Mouse (Mus musculus): ENCODE measurements around the gene Lin52. TPM values are rescaled to one million over a fixed set of nuclear protein-coding genes. Genes with fewer than 3 reads are reported as not detected.
"Not testable (repeated sequence)": the region's sequence is repeated elsewhere in the genome, so short reads cannot be mapped to it uniquely, and the experiment has no call there.

The Lin52 gene
- polyA plus RNA-seq, 1 experiment from 2014 or later: 18.0 TPM

DNA sequence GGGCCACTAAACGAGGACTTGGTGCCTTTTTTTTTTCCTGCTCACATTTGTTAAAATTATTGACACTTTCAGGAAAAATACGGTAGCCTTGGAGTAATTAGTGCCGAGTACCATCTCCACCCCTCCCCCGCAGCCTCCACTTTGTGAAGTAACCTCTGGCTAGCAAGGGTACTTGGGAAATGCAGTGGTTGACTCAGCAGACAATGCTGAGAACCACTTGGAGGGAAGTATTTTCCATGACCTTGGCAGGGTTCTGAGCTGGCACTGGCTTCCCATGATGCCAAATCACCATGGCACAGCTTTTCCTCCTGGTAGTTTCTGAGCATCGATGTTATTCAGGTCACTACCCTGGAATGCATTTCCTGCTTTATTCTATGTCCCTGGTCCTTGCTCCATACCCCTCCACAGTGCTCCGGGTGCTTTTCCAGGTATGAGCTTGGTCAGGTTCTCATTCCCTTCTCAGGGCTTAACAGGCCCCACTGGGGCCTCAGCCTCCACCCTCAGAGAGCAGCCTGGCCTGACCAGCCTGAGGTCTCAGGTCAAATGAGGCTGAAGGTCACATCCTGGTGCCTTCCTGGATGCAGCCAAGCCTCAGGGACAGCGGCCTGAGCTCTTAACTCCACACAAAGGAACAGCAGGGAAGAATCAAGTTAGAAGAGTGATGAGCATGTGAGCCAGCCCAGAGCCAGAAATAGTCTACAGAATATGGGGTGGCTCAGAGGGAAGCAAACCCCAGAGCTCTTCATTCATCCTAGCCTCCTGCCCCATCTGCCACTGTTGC lies 82.7 kb downstream of the Lin52 start:
- no peaks in the 10 kb centered on the region for H3K4me1 ChIP-seq (replicated peaks; ENCODE audit: control insufficient read depth, insufficient read depth, low read length)
- ATAC-seq (replicated peaks; ENCODE audit: low FRiP score, low TSS enrichment, low read depth) (no peak), DNase-seq (ENCODE audit: low spot score) (no peak)
- H3K27me3 ChIP-seq (replicated peaks; ENCODE audit: control insufficient read depth, insufficient read depth, low read length): no peaks in the 10 kb centered on the region
- H3K4me2 ChIP-seq (ENCODE audit: low read length): no peak overlapping the region
- WGBS: 81% methylated on average over 7 of the region's 7 CpGs
- peaks cover 15% of the 10 kb centered on the region for H3K36me3 ChIP-seq (ENCODE audit: control insufficient read depth, insufficient read depth, low read length)
- H3K27ac ChIP-seq (ENCODE audit: low read depth): no peak overlapping the region
- H3K9me3 ChIP-seq (ENCODE audit: control insufficient read depth, low read length): no peaks in the 10 kb centered on the region
- no peak overlapping the region for H3K9ac ChIP-seq (ENCODE audit: low read length)
- no peak overlapping the region for H3K4me3 ChIP-seq (ENCODE audit: low read depth, low read length)

DNA sequence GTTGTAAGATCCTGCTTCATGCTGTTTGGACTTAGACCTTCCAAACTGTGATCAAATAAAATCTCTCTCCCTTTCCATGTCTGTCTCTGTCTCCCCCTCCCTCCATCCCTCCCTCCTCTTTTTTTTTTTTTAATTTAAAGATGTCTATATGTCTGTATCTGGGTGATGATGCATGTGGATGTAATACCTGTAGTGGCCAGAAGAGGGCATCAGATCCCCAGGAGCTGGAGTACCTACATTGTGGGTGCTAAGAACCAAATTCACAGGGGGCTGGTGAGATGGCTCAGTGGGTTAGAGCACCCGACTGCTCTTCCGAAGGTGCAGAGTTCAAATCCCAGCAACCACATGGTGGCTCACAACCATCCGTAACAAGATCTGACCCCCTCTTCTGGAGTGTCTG lies 88.3 kb downstream of the Lin52 start:
- H3K36me3 ChIP-seq (ENCODE audit: control insufficient read depth, insufficient read depth, low read length); H3K27me3 ChIP-seq (replicated peaks; ENCODE audit: control insufficient read depth, insufficient read depth, low read length); H3K9me3 ChIP-seq (ENCODE audit: control insufficient read depth, low read length); H3K9ac ChIP-seq (ENCODE audit: low read length); H3K4me2 ChIP-seq (ENCODE audit: low read length); ATAC-seq (replicated peaks; ENCODE audit: low FRiP score, low TSS enrichment, low read depth); H3K4me1 ChIP-seq (replicated peaks; ENCODE audit: control insufficient read depth, insufficient read depth, low read length); H3K27ac ChIP-seq (ENCODE audit: low read depth); DNase-seq (ENCODE audit: low spot score); H3K4me3 ChIP-seq (ENCODE audit: low read depth, low read length): not testable (repeated sequence)
- 86% methylated on average over 2 of the region's 3 CpGs for WGBS

DNA sequence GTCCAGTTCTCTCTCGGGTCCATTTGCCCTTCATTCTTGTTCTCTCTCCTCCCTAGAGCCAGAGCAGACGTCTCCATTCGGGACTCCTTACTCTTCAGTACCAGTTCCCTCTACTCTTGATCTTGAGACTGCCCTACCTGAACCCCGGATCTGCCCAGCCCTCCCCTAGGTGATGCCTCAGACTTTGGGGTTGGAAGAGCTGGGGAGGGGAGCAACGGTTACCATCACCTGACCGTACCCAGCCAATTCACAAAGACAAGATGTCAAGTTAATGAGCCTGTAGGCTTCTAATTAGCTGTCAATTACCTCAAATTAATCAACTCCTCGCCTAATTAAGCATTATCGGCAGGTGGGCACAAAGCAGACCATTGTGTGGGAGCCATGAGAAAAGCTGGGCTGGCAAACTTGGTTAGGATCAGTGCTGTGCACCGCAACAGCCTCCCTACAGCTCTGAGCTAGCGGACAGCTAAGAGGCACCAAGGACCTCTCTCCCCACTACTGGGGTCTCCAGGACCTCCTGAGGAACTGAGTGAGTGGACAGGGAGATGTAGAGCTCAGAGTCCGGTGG lies 90.3 kb downstream of the Lin52 start:
- no peaks in the 10 kb centered on the region for H3K27me3 ChIP-seq (replicated peaks; ENCODE audit: control insufficient read depth, insufficient read depth, low read length)
- no peak for ATAC-seq (replicated peaks; ENCODE audit: low FRiP score, low TSS enrichment, low read depth)
- no peaks in the 10 kb centered on the region for H3K9me3 ChIP-seq (ENCODE audit: control insufficient read depth, low read length)
- H3K4me3 ChIP-seq (ENCODE audit: low read depth, low read length): no peak overlapping the region
- H3K9ac ChIP-seq (ENCODE audit: low read length): no peak overlapping the region
- no peak overlapping the region for H3K4me2 ChIP-seq (ENCODE audit: low read length)
- DNase-seq (ENCODE audit: low spot score): no peak
- no peaks in the 10 kb centered on the region for H3K36me3 ChIP-seq (ENCODE audit: control insufficient read depth, insufficient read depth, low read length)
- no peaks in the 10 kb centered on the region for H3K4me1 ChIP-seq (replicated peaks; ENCODE audit: control insufficient read depth, insufficient read depth, low read length)
- H3K27ac ChIP-seq (ENCODE audit: low read depth): no peak overlapping the region
- WGBS: 82% methylated on average over 11 of the region's 11 CpGs

DNA sequence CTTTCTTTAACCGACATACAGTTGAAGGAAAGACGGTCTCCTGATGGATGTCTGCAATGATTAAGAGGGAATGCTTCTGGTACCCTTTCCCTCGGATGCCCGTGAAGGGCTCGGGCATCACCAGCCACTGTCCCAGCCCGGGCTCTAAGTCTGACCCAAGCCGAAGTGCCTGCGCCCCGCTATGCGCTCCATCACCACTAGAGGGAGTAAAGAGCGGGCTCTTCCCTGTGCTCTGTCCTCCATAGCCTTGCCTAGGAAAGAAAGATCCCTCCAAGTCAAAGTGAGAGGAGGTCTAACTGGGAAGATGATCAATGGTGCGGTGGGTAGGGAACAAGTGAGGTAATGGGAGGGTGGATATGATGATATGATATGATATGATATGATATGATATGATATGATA lies 94.8 kb downstream of the Lin52 start:
- DNase-seq (ENCODE audit: low spot score): peak; percentile 91
- Histone ChIP-seq H3K4me3 (ENCODE audit: low read depth, low read length) (no peak overlapping the region), H3K9me3 (ENCODE audit: control insufficient read depth, low read length) (no peaks in the 10 kb centered on the region), H3K4me2 (ENCODE audit: low read length) (no peak overlapping the region), H3K9ac (ENCODE audit: low read length) (no peak overlapping the region), H3K36me3 (ENCODE audit: control insufficient read depth, insufficient read depth, low read length) (no peaks in the 10 kb centered on the region), H3K27me3 (replicated peaks; ENCODE audit: control insufficient read depth, insufficient read depth, low read length) (no peaks in the 10 kb centered on the region), H3K4me1 (replicated peaks; ENCODE audit: control insufficient read depth, insufficient read depth, low read length) (no peaks in the 10 kb centered on the region), H3K27ac (ENCODE audit: low read depth) (no peak overlapping the region)
- 5% methylated on average over 12 of the region's 12 CpGs for WGBS
- 0 out of 2 replicates have a peak, but pooled peaks have one; percentile 29 for ATAC-seq (replicated peaks; ENCODE audit: low FRiP score, low TSS enrichment, low read depth)

DNA sequence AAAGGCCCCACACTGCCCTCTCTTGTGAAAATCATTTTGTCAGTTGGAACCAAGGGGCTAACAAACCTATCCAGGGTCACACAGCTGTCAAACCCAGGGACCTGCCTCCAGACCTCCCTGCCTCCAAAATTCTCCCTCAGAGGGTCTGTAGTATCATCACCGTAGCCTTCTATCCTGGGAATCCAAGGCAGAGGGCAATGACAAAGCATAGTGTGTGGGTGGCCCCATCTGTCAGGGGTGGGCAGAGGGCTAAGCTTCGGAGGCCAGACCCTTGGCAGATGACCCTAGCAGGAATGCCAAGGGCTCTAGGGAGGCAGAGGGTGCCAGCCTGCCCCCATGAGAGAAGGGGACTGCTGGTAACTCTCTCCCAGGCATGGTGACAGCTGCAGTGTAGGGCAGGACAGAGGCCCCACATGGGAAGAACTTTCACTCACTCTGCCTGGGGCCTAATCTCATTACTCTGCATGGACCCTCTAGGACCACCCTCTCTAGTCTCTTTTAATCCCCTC lies 95.4 kb downstream of the Lin52 start:
- ATAC-seq (replicated peaks; ENCODE audit: low FRiP score, low TSS enrichment, low read depth) (no peak), DNase-seq (ENCODE audit: low spot score) (no peak)
- Histone ChIP-seq H3K27me3 (replicated peaks; ENCODE audit: control insufficient read depth, insufficient read depth, low read length) (no peaks in the 10 kb centered on the region), H3K27ac (ENCODE audit: low read depth) (no peak overlapping the region), H3K4me1 (replicated peaks; ENCODE audit: control insufficient read depth, insufficient read depth, low read length) (no peaks in the 10 kb centered on the region), H3K9me3 (ENCODE audit: control insufficient read depth, low read length) (no peaks in the 10 kb centered on the region), H3K4me3 (ENCODE audit: low read depth, low read length) (no peak overlapping the region), H3K9ac (ENCODE audit: low read length) (no peak overlapping the region), H3K36me3 (ENCODE audit: control insufficient read depth, insufficient read depth, low read length) (no peaks in the 10 kb centered on the region), H3K4me2 (ENCODE audit: low read length) (no peak overlapping the region)
- WGBS: 61% methylated on average over 2 of the region's 2 CpGs

DNA sequence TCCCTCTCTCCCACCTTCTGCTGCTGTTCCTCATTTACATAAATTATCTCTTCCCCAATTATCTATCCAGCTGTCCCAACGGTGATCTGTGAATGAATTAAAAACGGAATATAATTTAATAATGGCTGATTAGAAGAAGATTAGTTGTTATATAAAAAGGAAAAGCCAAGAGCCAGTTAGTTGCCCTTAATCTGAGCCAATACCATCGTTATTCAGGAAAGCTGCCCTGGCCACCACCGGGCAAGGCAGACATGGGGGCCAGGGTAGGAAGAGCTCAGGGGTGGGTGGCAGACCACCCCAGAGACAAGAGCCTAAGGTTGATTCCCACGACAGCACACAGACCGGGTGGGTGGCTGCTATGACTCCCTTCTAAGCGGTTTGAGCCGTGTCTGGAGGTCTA lies 97.0 kb downstream of the Lin52 start:
- H3K36me3 ChIP-seq (ENCODE audit: control insufficient read depth, insufficient read depth, low read length): no peaks in the 10 kb centered on the region
- ATAC-seq (replicated peaks; ENCODE audit: low FRiP score, low TSS enrichment, low read depth) (no peak), DNase-seq (ENCODE audit: low spot score) (no peak)
- no peaks in the 10 kb centered on the region for H3K9me3 ChIP-seq (ENCODE audit: control insufficient read depth, low read length)
- no peak overlapping the region for H3K9ac ChIP-seq (ENCODE audit: low read length)
- WGBS: 55% methylated on average over 8 of the region's 8 CpGs
- H3K4me2 ChIP-seq (ENCODE audit: low read length): no peak overlapping the region
- H3K27ac ChIP-seq (ENCODE audit: low read depth): no peak overlapping the region
- H3K4me3 ChIP-seq (ENCODE audit: low read depth, low read length): no peak overlapping the region
- no peaks in the 10 kb centered on the region for H3K4me1 ChIP-seq (replicated peaks; ENCODE audit: control insufficient read depth, insufficient read depth, low read length)
- H3K27me3 ChIP-seq (replicated peaks; ENCODE audit: control insufficient read depth, insufficient read depth, low read length): no peaks in the 10 kb centered on the region

DNA sequence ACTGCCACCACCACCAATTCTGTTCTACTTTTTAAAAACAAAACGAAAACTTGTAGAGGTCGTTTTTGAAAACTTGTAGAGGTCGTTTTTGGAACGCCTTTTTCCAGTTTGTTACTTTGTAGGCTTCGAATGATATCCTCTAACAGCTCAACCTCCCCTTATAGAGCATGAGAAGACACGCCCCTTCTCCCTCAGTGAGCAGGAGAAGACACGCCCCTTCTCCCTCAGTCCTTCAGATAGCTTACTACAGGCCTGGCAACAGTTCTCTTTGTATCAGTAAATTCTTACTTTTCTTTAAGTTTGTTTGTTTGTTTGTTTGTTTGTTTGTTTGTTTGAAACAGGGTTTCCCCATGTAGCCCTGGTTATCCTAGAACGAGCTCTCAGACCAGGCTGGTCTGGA lies 104.0 kb downstream of the Lin52 start:
- Histone ChIP-seq H3K9ac (ENCODE audit: low read length) (no peak overlapping the region), H3K4me2 (ENCODE audit: low read length) (no peak overlapping the region), H3K4me3 (ENCODE audit: low read depth, low read length) (no peak overlapping the region), H3K36me3 (ENCODE audit: control insufficient read depth, insufficient read depth, low read length) (no peaks in the 10 kb centered on the region), H3K27me3 (replicated peaks; ENCODE audit: control insufficient read depth, insufficient read depth, low read length) (no peaks in the 10 kb centered on the region), H3K4me1 (replicated peaks; ENCODE audit: control insufficient read depth, insufficient read depth, low read length) (no peaks in the 10 kb centered on the region), H3K9me3 (ENCODE audit: control insufficient read depth, low read length) (no peaks in the 10 kb centered on the region; the same call in 1 of the 2 replicates), H3K27ac (ENCODE audit: low read depth) (no peak overlapping the region)
- DNase-seq (ENCODE audit: low spot score) (no peak), ATAC-seq (replicated peaks; ENCODE audit: low FRiP score, low TSS enrichment, low read depth) (no peak)
- WGBS: 58% methylated on average over 8 of the region's 8 CpGs

DNA sequence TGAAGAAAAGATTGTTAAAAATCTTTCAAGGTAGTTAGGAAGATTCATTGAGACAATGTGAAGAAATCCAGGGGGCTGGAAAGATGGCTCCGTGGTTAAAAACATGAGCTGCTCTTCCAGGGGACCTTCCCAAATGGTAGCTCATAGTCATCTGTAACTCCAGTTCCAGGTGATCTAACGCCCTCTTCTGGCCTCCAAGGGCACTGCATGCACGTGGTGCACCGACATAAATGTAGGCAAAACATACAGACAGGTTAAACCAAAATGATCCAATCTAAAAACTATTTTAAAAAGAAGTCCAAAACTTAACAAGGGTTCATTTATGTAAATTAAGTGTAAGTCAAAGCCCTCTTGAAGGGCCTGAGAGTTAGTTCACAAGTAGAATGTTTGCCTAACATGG lies 111.3 kb downstream of the Lin52 start:
- Histone ChIP-seq H3K36me3 (ENCODE audit: control insufficient read depth, insufficient read depth, low read length) (no peaks in the 10 kb centered on the region), H3K4me2 (ENCODE audit: low read length) (no peak overlapping the region), H3K27me3 (replicated peaks; ENCODE audit: control insufficient read depth, insufficient read depth, low read length) (peaks cover 1% of the 10 kb centered on the region), H3K9me3 (ENCODE audit: control insufficient read depth, low read length) (no peaks in the 10 kb centered on the region; the same call in 1 of the 2 replicates), H3K4me3 (ENCODE audit: low read depth, low read length) (no peak overlapping the region), H3K9ac (ENCODE audit: low read length) (no peak overlapping the region), H3K4me1 (replicated peaks; ENCODE audit: control insufficient read depth, insufficient read depth, low read length) (no peaks in the 10 kb centered on the region), H3K27ac (ENCODE audit: low read depth) (no peak overlapping the region)
- no peak for ATAC-seq (replicated peaks; ENCODE audit: low FRiP score, low TSS enrichment, low read depth)
- no peak for DNase-seq (ENCODE audit: low spot score)
- WGBS: 54% methylated on average over 4 of the region's 4 CpGs

DNA sequence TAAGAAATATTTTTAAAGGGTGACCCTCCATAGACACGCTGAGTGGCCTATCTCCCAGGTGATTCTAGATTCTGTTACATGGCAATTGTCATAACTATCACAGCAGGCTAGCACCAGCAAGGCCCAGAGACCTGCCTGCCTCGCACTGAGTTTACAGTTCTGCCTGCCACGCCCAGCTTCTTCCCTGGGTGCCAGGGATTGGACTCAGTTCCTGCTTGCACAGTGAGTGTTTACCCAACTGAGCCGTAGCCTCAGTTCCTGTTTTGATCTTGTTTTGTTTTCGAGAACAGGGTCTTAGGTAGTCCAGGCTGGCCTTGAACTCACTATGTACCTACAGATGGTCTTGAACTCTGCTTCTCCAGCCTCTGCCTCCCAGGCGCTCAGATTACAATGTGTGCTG lies 116.4 kb downstream of the Lin52 start:
- H3K4me3 ChIP-seq (ENCODE audit: low read depth, low read length): no peak overlapping the region
- H3K4me2 ChIP-seq (ENCODE audit: low read length): no peak overlapping the region
- H3K9me3 ChIP-seq (ENCODE audit: control insufficient read depth, low read length): no peaks in the 10 kb centered on the region
- ATAC-seq (replicated peaks; ENCODE audit: low FRiP score, low TSS enrichment, low read depth) (no peak), DNase-seq (ENCODE audit: low spot score) (no peak)
- H3K27me3 ChIP-seq (replicated peaks; ENCODE audit: control insufficient read depth, insufficient read depth, low read length): peaks cover 51% of the 10 kb centered on the region
- H3K27ac ChIP-seq (ENCODE audit: low read depth): no peak overlapping the region
- no peak overlapping the region for H3K9ac ChIP-seq (ENCODE audit: low read length)
- H3K4me1 ChIP-seq (replicated peaks; ENCODE audit: control insufficient read depth, insufficient read depth, low read length): no peaks in the 10 kb centered on the region
- 71% methylated on average over 6 of the region's 6 CpGs for WGBS
- H3K36me3 ChIP-seq (ENCODE audit: control insufficient read depth, insufficient read depth, low read length): no peaks in the 10 kb centered on the region
